Mouse (Mus musculus) intestine, embryonic 16.5 days (tissue): ENCODE measurements around the gene Olfr1279. TPM values are rescaled to one million over a fixed set of nuclear protein-coding genes. Genes with fewer than 3 reads are reported as not detected.

ENCODE experiments used
- polyA plus RNA-seq: library from polyadenylated mRNA; unstranded; fragments of >200 nt; fragmentation: Nextera tagmentation; extraction: Ambion mirVana; gene quantifications from 2 replicates; pipeline ENCODE4 v1.2.1, GENCODE M21; 2015

Gene Olfr1279
- polyA plus RNA-seq, 1 experiment from 2014 or later, result not detected

Other genes with a start within 250 kb of the Olfr1279 start
- gene Gm13941, start 194.7 kb upstream of the Olfr1279 start, polyA plus RNA-seq, result not detected in 2 replicates
- gene Gm15130, start 147.7 kb upstream of the Olfr1279 start, polyA plus RNA-seq, result not detected in 2 replicates
- gene 4930430A15Rik, start 71.0 kb upstream of the Olfr1279 start, polyA plus RNA-seq, result not detected in 2 replicates
- gene Olfr1275, start 65.3 kb upstream of the Olfr1279 start, polyA plus RNA-seq, result not detected in 2 replicates
- not detected in 2 replicates for gene Olfr1276, start 46.1 kb upstream of the Olfr1279 start, polyA plus RNA-seq
- not detected in 2 replicates for gene Olfr1277, start 26.5 kb upstream of the Olfr1279 start, polyA plus RNA-seq
- not detected in 2 replicates for gene Olfr1278, start 10.5 kb upstream of the Olfr1279 start, polyA plus RNA-seq
- gene Olfr1280, start 13.4 kb downstream of the Olfr1279 start, polyA plus RNA-seq, result not detected in 2 replicates
- not detected in 2 replicates for gene Olfr1281, start 25.9 kb downstream of the Olfr1279 start, polyA plus RNA-seq
- gene Olfr1282, start 35.4 kb downstream of the Olfr1279 start, polyA plus RNA-seq, result not detected in 2 replicates
- not detected in 2 replicates for gene Olfr1283, start 66.2 kb downstream of the Olfr1279 start, polyA plus RNA-seq
- gene Olfr1284, start 74.9 kb downstream of the Olfr1279 start, polyA plus RNA-seq, result not detected in 2 replicates
- not detected in 2 replicates for gene Olfr1286, start 122.5 kb downstream of the Olfr1279 start, polyA plus RNA-seq
- gene Olfr1287, start 148.5 kb downstream of the Olfr1279 start, polyA plus RNA-seq, result not detected in 2 replicates
- gene Olfr1288, start 173.5 kb downstream of the Olfr1279 start, polyA plus RNA-seq, result not detected in 2 replicates
- not detected in 2 replicates for gene Olfr1289, start 180.2 kb downstream of the Olfr1279 start, polyA plus RNA-seq
- gene Olfr1290, start 193.2 kb downstream of the Olfr1279 start, polyA plus RNA-seq, result not detected in 2 replicates
- not detected in 2 replicates for gene Olfr1291-ps1, start 196.5 kb downstream of the Olfr1279 start, polyA plus RNA-seq
- not detected in 2 replicates for gene Olfr1293-ps, start 224.6 kb downstream of the Olfr1279 start, polyA plus RNA-seq
- not detected in 2 replicates for gene Olfr1294, start 239.7 kb downstream of the Olfr1279 start, polyA plus RNA-seq